Mouse (Mus musculus): ENCODE results near the gene Polrmt. TPM values are rescaled to one million over a fixed set of nuclear protein-coding genes. Genes with fewer than 3 reads are reported as not detected.
"Not testable (repeated sequence)": the region's sequence is repeated elsewhere in the genome, so short reads cannot be mapped to it uniquely, and the experiment has no call there.

Gene Polrmt
- total RNA-seq, 2 experiments from 2014 or later, result 46.3 to 49.5 TPM

DNA sequence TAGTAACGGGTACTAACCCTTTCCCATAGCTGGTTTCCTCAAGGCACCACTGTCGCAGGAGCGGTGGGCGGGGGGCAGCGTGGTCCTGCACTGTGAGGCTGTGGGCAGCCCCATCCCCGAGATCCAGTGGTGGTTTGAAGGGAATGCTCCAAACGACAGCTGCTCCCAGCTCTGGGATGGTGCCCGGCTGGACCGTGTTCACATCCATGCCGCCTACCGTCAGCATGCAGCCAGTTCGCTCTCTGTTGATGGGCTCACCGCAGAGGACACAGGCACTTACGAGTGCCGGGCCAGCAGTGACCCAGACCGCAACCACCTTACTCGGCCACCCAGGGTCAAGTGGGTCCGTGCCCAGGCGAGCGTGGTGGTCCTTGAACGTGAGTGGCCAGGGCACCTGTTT, 37.7 kb downstream of the Polrmt start:
- peak in 1 of 2 experiments; percentile 30 for DNase-seq

DNA sequence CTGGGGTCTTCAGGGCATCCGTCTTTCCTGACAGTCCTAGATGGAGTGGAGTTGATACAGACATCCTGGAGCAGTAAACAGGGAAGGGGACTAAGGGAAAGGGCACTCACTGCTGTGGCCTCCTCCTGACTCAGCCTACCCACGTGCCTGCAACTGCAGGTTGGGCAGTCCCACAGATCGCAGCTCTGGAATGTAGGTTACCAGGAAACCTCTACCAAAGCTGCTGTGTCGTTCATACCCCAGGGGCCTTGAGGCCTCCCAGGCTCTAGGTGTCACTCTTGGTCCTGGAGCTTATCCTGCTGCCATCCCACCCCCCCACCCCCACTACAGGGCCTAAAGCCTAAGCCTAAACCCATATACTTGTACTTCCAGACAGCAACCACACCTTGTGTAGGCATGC, 38.6 kb downstream of the Polrmt start:
- DNase-seq, result no peak

DNA sequence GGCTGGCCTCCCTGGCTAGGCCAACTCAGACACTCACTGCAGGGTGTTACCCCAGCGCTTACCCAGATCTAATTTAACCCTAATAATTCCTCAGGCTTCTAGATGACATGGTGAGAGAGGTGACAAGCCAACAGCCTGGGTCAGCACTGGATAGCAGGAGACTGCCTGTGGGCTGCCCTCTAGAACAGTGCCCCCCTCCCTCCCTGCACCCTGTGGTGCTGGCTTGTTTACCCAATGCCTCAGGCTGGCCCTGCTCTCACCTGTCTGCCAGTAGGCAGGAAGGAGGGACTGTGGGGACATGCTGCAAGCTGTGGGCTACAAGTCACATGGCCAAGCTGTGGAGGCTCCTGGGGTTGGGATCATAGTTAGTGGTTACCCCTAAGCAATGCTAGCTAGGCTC, 39.2 kb downstream of the Polrmt start:
- no peak for DNase-seq

DNA sequence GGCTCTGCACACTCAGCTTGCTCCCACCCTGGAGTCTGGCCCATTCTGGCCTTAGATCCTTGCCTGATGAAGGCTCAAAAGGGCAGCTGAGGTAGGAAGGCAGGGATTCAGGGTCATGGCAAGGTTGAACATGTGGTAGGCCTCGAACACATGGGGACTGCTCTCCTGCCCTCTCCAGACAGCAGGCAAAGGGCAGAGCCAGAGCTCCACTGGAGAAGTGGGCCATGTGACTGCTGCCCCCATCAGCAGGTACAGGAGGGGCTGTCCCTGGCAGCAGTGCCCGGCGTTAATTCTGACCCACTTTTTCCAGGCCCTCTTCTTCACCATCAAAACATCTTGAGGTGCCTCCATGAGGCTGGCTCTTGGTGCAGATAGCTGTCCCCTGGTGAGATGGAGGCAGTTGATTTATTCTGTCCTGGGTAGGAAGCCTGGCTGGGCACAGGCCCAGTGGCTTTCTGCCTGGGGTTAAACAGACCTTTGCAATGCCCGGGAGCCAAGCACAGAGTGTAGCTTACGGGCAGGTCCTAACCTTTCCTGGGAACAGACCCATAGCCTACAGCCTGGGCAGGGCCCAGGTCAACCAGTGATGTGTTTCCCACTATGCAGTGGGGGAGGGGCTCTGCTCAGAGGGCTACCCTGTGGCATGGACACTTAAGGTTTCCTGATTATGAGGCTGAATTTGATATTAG, 39.8 kb downstream of the Polrmt start:
- DNase-seq, result peak; percentile 42 to 43

DNA sequence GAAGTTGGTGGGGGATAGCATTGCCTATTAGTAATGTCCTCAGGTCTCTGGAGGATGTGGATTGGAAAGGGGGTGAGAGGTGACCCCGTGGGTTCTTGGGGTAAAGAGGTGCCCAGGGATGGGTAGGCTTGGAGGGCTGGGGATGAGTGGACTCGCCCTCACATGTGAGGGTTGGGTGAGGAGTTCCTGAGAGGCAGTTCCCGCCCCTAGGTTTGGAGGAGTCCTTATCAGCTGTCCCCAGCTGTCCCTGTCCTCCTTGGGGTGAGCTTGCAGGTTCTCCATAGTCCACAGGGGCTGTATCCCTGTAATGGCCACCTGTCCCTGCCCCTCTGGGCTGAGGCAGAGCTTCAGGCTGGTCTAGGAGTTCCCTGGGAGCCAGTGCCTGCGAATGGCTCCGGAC, 40.4 kb downstream of the Polrmt start:
- DNase-seq, result no peak

DNA sequence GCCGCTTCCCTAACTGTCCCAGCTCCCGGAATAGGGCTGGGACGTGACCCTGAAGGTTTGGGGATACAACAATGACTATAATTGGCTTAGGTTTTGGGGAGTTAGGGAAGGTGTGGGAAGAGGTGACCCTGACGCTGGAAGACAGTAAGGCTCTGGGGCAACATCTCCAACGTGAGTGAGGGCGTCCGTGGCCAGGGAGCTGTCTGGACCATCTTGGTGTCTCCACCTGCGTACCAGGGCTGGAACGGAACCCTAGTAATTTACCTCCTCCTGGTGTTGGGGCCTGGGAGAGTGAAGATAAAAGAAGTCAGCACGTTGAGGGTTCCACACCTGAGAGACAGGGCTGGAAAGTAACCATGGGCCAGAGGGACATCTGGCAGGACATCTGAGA, 41.4 kb downstream of the Polrmt start:
- no peak for DNase-seq

DNA sequence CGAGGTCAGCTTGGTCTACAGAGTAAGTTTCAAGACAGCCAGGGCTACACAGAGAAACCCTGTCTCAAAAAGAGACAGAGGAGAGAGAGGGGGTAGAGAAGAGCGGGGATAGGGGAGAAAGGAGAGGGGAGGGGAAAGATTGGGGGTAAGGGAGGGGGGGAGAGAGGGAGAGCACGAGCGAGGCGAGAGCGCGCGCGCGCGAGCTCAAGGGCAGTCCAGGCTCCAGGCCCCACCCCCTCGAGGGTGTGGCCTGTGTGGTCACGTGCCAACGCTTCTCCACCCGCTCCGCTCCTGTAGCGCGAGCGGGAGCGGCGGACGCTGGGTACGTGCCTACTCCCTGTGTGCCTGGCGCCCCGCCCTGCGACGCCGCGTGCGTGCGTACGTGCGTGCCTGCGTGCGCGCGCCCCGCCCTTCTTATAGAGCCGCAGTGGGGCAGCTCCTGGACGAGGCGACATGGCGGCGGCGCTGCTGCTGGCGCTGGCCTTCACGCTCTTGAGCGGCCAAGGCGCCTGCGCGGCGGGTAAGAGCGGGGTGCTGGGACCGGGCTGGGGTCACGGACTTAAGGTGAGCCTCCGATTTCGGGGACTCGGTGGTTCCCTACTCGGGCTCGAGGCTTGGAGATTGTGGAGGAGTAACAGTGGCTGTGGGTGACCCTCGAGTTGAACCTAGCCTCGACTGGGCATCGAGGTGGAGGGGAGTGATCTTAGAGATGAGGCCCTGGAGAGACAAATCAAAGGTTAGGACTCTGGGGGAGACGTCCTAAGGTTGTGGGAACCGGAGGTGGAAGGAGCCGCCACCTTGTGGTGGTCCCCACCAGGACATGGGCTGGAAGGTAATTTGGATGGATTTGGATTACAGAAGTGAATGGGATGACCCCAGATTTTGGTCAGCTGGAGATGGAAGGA, 42.1 kb downstream of the Polrmt start, which contains the start of gene Bsg:
Bsg (plus strand) TSS at position 427 of the 905 bp plus-strand sequence.
- DNase-seq, result peak; percentile 98 to 99

DNA sequence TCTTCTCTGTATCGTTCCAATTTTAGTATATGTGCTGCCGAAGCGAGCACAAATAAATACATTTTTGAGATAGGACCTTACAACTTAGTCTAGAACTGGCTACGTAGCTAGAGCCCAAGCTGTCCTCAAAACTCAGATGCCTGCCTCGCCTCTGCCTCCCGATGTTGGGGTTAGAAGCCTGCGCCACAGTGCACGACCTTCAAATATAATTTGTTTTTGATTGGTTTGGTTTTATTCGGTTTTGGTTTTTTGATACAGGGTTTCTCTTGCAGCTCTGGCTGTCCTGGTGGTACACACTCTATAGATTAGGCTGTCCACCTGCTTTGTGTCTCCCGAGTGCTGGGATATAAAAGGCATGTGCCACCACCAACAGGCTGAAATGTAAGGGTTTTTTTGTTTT, 42.8 kb downstream of the Polrmt start:
- DNase-seq, result no peak

DNA sequence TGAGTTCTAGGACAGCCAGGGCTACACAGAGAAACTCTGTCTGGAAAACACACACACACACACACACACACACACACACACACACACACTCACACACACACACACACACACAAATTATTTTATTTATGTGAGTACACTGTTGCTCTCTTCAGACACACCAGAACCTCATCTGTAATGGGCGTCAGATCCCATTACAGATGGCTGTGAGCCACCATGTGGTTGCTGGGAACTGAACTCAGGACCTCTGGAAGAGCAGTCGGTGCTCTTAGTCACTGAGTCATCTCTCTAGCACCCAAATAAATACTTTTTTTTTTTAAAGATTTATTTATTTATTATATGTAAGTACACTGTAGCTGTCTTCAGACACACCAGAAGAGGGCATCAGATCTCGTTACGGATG, 43.4 kb downstream of the Polrmt start:
- not testable (repeated sequence) for DNase-seq

DNA sequence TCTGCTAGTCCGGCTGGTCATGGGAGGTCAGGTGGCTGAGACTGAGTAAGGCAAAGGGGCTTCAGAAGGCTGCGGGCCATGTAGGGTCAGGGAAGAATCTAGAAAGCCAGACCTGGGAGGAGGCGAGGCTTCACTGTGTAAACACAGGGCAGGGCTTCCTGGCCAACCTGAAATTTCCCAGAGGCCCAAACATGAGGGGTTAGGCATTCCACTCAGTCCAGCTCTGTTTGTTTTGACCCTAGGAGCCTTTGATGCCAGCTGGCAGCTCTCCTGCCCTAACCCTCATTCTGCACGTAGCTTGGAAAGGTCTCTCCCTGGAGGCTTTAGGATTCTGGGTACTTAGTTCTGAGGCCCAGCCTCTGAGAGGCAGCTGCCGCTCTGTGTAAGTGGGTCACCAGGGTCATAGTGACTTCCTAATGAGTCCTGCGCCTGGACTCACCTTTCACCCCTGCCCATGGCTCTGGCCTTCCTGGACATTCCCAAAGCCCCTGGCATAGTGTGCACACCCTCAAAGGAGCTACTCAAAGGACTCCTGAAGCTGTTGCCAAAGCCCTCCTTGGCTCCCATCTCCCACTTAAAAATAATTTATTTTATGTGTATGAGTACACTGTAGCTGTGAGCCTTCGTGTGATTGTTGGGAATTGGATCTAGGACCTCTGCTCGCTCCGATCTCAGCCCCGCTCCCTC, 44.8 kb downstream of the Polrmt start:
- DNase-seq, result peak; percentile 81 to 89

DNA sequence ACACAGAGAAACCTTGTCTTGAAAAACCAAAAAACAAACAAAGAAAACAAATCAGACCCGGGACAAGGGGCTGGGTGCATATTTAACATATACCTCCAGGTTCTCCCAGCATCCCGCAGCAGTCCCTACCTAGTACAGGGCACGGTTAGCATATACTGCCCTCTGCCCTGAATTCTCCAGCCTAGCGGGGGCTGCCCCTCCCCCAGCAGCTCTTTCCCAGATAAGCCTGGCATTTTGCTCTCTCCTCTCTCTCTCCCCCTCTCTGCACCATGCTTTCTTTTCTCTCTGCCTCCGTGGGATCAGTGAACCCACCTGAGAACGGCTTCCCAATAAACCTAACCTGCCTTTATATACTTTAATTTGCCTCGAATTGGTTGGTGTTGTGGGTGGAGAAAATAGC, 45.7 kb downstream of the Polrmt start:
- DNase-seq, result peak in 1 of 2 experiments; percentile 54

DNA sequence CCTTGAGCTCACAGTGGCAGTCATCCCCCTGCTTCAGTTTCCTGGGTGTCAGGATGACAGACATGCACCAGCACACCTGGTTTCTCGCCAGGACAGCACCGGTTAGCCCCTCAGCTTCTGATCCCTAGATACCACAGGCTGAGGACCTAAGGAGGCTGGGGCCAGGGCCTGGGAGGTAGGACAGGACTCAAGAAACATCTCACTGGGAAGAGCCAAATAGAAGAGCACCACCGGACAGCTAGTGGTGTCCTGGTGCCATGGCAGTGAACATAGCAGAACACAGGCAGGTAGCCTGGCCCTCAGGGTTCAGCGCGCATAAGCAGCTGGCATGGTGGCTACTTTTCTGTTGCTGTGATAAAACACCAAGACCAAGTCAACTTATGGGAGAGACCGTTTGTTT, 47.9 kb downstream of the Polrmt start:
- DNase-seq, result no peak

DNA sequence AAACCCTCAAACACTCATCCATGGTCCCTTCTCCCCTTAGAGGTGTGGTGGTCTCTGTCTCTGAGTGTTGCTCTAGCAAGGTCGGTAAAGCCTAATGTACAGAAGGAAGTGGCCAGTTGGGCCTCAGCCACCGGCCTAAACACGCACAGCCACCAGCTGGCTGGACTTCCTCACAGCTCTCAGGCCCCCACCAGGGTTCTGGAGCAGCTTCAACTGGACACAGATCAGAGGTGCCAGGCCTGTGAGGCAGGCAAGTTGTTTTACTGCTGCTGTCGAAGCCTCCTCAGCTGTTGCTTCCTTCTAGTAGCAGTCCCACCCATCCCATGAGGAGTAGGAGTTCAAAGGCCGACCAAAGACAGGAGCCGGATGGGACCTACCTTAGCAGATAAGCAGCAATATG, 48.5 kb downstream of the Polrmt start:
- DNase-seq, result peak in 1 of 2 experiments; percentile 36

DNA sequence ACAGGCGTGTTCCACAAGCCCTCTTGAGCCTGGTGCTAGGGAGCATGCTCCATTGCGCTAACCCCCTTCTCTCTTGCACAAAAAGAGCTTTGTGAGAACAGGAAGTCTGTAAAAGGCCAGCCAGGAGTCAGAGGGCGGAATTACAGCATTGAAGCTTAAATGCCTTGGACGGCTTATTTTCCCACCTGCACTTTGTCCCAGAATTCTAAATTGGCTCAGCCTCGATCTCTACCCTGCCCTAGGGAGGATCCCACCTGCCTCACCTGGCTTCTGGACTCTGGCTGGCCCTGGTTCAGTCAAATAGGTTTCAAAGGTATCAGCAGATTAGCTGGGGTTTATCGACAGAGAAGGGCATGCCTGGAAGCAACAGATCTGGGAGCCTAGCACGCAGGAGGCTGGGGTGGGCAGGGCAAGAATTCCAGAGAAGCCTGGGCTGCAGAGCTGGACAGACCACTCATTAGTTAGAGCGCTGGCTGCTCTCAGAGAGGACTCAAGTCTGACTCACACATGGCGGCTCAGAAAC, 50.2 kb downstream of the Polrmt start:
- peak in 1 of 2 experiments; percentile 68 for DNase-seq

DNA sequence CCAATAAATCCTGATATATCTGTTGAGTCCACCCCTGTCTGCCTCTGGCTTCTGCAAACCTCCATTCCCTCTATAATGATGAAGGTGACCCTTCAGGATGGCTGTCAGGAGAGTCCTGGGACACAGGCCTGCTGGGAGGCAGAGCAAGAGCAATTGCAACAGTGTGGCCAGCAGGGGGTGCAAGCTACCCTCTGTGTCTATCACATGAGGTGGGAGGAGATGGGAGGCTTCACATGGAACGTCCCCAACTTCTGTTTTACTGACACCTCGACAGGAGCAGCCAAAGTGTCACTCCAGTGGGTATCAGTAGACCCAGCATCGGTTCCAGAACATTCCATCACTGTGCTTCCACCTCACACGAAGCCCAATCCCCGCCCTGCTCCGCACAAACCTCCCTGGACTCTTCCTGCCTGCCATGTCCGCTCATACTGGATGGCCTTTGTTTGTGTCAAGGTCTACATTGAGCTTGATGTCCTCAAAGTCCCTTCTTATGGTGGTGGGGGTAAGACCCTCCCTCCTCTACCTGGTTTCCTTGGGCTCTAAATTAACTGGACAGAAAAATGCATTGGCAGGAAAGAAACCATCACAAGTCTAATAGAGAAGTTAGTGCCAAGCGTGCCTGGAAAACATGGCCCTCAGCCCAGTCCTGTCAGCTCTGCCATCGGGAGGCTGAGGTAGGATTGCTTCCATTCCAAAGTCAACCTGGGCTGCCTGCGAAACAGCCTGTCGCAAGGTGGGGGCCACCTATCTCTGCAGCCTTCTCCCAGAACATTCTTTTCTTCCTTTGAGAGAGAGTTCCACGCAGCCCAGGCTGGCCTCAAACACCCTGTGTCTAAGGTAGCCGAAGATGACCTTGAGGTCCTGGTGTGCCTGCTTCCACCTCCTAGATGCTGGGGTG, 50.9 kb downstream of the Polrmt start:
- DNase-seq, result peak; percentile 89 to 90

DNA sequence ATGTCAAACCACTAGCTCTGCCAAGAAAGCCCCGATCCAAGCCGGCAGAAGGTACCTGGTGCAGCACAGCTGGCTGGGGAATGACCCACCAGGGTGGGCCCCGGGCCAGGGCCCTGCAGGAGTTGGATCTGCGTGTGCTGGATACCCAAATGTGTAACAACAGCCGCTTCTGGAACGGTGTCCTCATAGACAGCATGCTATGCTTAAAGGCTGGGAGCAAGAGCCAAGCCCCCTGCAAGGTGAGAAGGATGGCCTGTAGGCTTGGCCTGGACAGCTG, 52.1 kb downstream of the Polrmt start:
- peak in 1 of 2 experiments; percentile 34 for DNase-seq

DNA sequence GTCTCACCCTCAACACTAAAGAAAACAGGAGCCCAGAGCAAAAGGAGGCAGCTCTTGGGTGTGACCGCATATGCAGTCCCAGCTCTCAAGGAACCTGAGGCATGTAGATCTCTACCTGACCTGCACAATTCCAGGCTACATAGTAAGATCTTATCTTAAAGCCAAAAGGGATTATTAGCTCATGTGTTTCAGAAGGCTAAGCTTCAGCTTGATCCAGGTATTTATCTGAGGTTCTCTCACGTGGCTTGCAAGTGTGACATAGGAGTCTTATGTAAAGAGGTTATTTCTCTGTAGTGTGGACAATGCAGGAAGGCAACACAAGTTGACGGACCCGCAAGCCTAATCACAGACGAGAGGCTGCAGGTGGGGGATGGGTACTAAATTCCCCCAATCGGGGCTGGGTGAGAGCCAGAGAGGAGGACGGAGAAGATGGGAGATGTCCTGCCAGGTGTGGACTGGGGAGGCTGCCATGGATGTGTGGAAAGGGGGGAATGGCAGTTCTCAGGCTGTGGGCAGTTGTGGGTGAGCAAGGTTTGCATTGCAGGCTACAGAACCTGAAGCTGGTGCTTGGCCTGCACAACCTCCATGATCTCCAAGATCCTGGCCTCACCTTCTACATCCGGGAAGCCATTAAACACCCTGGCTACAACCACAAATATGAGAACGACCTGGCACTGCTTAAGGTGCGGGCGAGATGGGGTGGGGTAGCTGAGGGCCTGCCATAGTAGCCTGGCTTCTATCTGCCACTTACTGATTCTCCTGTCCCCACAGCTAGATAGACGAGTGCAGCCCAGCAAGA, 52.6 kb downstream of the Polrmt start:
- no peak for DNase-seq

DNA sequence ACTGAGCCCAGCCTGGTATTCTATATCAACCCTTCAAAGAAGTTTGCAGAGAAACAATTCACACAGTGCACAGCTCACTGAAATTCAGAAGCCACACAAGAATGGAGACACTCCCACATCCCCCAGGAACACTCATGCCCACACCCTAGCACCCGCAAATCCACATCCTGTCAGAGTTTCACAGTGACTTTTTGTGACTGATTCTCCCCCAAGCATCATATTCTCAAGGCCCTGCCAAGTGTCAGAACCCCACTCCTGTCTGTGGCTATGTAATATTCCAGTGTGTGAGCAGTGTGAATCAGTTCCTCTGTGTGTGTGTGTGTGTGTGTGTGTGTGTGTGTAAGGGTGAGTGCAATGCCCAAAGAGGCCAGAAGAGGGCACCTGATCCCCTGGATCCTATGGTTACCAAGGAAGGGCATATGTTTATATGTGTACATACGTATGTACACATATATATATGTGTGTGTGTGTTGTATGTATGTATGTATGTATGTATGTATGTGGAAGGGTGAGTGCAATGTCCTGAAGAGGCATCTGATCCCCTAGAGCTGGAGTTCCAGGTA, 54.3 kb downstream of the Polrmt start:
- DNase-seq, result no peak

DNA sequence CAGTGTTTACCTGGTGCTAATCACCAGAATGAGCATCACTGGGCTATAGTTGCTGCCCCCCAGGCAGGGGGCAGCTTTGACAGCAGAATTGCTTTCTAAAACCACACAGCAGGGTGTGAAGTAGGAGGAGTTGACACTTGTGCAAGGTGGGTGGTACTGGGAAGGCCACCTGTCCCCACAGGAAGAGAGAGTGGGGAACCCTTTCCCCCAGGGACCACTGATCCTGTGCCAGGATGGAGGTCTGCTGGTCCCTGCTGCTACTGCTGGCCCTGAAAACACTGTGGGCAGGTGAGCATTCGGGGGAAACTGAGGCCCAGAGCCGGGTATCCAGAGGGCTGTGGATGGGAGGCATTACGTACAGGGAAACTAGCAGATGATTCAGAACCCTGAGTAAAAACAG, 57.2 kb downstream of the Polrmt start:
- DNase-seq, result no peak

DNA sequence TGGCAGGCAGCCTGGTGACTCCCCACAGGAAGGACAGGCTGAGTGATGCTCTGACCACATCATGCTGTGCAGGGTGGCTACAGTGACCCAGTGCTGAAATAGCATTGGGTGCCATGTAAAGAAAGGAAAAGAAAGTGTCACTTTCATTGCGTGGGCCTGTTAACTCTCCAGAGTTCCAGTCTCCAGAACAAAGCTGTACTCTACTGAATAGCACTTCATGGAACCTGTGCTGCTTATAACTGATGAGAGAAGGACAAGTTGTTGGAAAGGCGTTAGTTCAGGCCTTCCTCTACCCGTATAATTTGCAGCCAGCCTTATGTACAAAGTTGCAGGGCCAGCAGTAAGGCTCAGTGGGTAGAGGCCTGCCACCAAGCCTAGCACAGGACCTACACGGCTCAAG, 57.7 kb downstream of the Polrmt start, which contains the start of gene Gzmm:
Gzmm (plus strand) TSS at position 301 of the 400 bp plus-strand sequence.
- no peak for DNase-seq

Measured in heart, adult 18-20 months (tissue).